Mouse (Mus musculus) forebrain, embryonic 11.5 days (tissue): ENCODE measurements around the gene Sdhc. TPM values are rescaled to one million over a fixed set of nuclear protein-coding genes. Genes with fewer than 3 reads are reported as not detected.
"Not testable (repeated sequence)": the region's sequence is repeated elsewhere in the genome, so short reads cannot be mapped to it uniquely, and the experiment has no call there.

ENCODE experiments used
- ATAC-seq: fragments of 200-750 bp; cut with Nextera tagmentation; replicated peaks from 2 replicates; pipeline ENCODE4 v1.8.0; 2017; ENCODE audit warnings: moderate TSS enrichment; ENCODE audit not compliant: low FRiP score
- DNase-seq: peaks from one replicate; pipeline ENCODE4 v3.0.0-alpha.2; 2017; ENCODE audit warnings: low spot score
- H3K27ac ChIP-seq: fragments of 300-500 bp; sonication (generic); 2 replicates; pipeline ENCODE4 v1.5.1; 2014; ENCODE audit warnings: low read depth, low read length
- H3K27me3 ChIP-seq: fragments of 300-500 bp; sonication (generic); 2 replicates; pipeline ENCODE4 v1.6.1; 2014; ENCODE audit warnings: mild to moderate bottlenecking, low read length, mixed read lengths; ENCODE audit not compliant: control insufficient read depth, insufficient read depth
- H3K36me3 ChIP-seq: fragments of 300-500 bp; sonication (generic); 2 replicates; pipeline ENCODE4 v1.6.1; 2014; ENCODE audit warnings: mild to moderate bottlenecking, low read length, moderate library complexity, mixed read lengths; ENCODE audit not compliant: control insufficient read depth, insufficient read depth
- H3K4me1 ChIP-seq: fragments of 300-500 bp; sonication (generic); replicated peaks from 2 replicates; pipeline ENCODE4 v1.6.1; 2014; ENCODE audit warnings: low read length, mixed read lengths; ENCODE audit not compliant: control insufficient read depth, insufficient read depth
- H3K4me2 ChIP-seq: fragments of 300-500 bp; sonication (generic); 2 replicates; pipeline ENCODE4 v1.6.1; 2014; ENCODE audit warnings: low read depth, mild to moderate bottlenecking, low read length, moderate library complexity, mixed read lengths; ENCODE audit not compliant: severe bottlenecking
- H3K4me3 ChIP-seq: fragments of 300-500 bp; sonication (generic); 2 replicates; pipeline ENCODE4 v1.5.1; 2014; ENCODE audit warnings: low read depth, low read length
- H3K9ac ChIP-seq: fragments of 300-500 bp; sonication (generic); 2 replicates; pipeline ENCODE4 v1.6.1; 2014; ENCODE audit warnings: low read length
- H3K9me3 ChIP-seq: fragments of 300-500 bp; sonication (generic); 2 replicates; pipeline ENCODE4 v1.6.1; 2016; ENCODE audit warnings: low read length, mixed read lengths; ENCODE audit not compliant: control insufficient read depth
- WGBS: fragments of 180-500 bp; shearing (Covaris S2); extraction: QIAGEN DNeasy Blood & Tissue Kit; methylation state at CpG from one replicate; pipeline ENCODE4 v1.1.7; 2014; 5-methylcytosine and 5-hydroxymethylcytosine counted together
- microRNA-seq: library from miRNA; unstranded; fragments of <30 nt; microRNA quantifications from one replicate; pipeline ENCODE4, GENCODE M21; 2016; ENCODE audit not compliant: insufficient number of aligned reads
- polyA plus RNA-seq: library from polyadenylated mRNA; unstranded; fragments of >200 nt; fragmentation: Nextera tagmentation; extraction: Ambion mirVana; gene quantifications from 2 replicates; pipeline ENCODE4 v1.2.1, GENCODE M21; 2014

Gene Sdhc
- polyA plus RNA-seq, 1 experiment from 2014 or later: 272 TPM

DNA sequence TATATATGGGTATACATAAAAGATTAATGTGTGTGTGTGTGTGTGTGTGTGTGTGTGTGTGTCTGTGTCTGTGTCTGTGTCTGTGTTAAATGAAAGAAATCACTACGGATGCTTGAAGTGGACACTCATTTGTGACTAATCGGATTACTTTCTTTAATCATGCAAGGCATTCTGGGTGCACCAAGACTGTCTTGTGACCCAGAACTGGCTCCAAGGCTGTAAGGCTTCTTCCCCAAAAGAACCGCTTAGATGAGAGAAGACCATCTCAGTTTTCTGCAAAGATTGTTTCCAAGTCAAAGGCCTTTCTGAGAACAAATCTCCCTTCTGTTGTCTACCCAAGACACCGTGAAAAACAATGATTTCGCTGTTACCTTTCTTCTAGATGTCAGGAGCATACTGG lies 73.2 kb downstream of the Sdhc start:
- 42% methylated on average over 5 of the region's 5 CpGs for WGBS
- not testable (repeated sequence) for H3K9ac ChIP-seq, H3K4me1 ChIP-seq, H3K36me3 ChIP-seq, H3K27ac ChIP-seq, ATAC-seq, H3K9me3 ChIP-seq, H3K4me2 ChIP-seq, DNase-seq, H3K4me3 ChIP-seq
- H3K27me3 ChIP-seq: peaks cover 21% of the 10 kb centered on the region

Small RNA genes lying within 50 kb of the gene (microRNA-seq; reads per million reads assigned to microRNA genes)
- not detected for gene Gm27844

Other genes with a start within 250 kb of the Sdhc start
- not detected in 2 replicates for gene Fcrlb, start 237.7 kb downstream of the Sdhc start, polyA plus RNA-seq
- gene Fcrla, start 223.0 kb downstream of the Sdhc start, polyA plus RNA-seq: not detected in 2 replicates
- 0.31 TPM in 1 of 2 replicates, not detected in the other for gene Fcgr2b, start 174.1 kb downstream of the Sdhc start, polyA plus RNA-seq
- 0.21 and 0.35 TPM in 2 replicates for gene Fcgr4, start 131.7 kb downstream of the Sdhc start, polyA plus RNA-seq
- 4.3 TPM in 2 replicates for gene Fcgr3, start 85.7 kb downstream of the Sdhc start, polyA plus RNA-seq
- gene Cfap126, start 36.7 kb downstream of the Sdhc start, polyA plus RNA-seq: 1.5 and 2.9 TPM in 2 replicates
- 0.13 TPM in 1 of 2 replicates, not detected in the other for gene Mpz, start 108 bp upstream of the Sdhc start, polyA plus RNA-seq
- 7.3 and 8.2 TPM in 2 replicates for gene Pcp4l1, start 45.7 kb upstream of the Sdhc start, polyA plus RNA-seq
- gene Nr1i3, start 63.4 kb upstream of the Sdhc start, polyA plus RNA-seq: 0.17 and 0.23 TPM in 2 replicates
- 31.6 and 39.2 TPM in 2 replicates for gene Tomm40l, start 71.9 kb upstream of the Sdhc start, polyA plus RNA-seq
- 1.6 and 1.9 TPM in 2 replicates for gene Apoa2, start 74.5 kb upstream of the Sdhc start, polyA plus RNA-seq
- 18.4 and 18.6 TPM in 2 replicates for gene Fcer1g, start 83.8 kb upstream of the Sdhc start, polyA plus RNA-seq
- gene Adamts4, start 99.8 kb upstream of the Sdhc start, polyA plus RNA-seq: 6.6 and 7.1 TPM in 2 replicates
- gene Ndufs2, start 100.8 kb upstream of the Sdhc start, polyA plus RNA-seq: 257 and 264 TPM in 2 replicates
- 72.3 and 75.5 TPM in 2 replicates for gene B4galt3, start 119.7 kb upstream of the Sdhc start, polyA plus RNA-seq
- 66.3 and 67.6 TPM in 2 replicates for gene Ppox, start 130.6 kb upstream of the Sdhc start, polyA plus RNA-seq
- gene Usp21, start 137.4 kb upstream of the Sdhc start, polyA plus RNA-seq: 110 and 114 TPM in 2 replicates
- 92.4 and 97.5 TPM in 2 replicates for gene Ufc1, start 144.4 kb upstream of the Sdhc start, polyA plus RNA-seq
- 46.5 and 46.7 TPM in 2 replicates for gene Dedd, start 178.5 kb upstream of the Sdhc start, polyA plus RNA-seq
- 31.7 and 35.6 TPM in 2 replicates for gene Nit1, start 195.0 kb upstream of the Sdhc start, polyA plus RNA-seq
- 58.4 and 65.7 TPM in 2 replicates for gene Pfdn2, start 195.1 kb upstream of the Sdhc start, polyA plus RNA-seq
- gene Klhdc9, start 210.2 kb upstream of the Sdhc start, polyA plus RNA-seq: 1.7 and 2.3 TPM in 2 replicates
- 0.90 and 1.2 TPM in 2 replicates for gene Nectin4, start 219.5 kb upstream of the Sdhc start, polyA plus RNA-seq
- 0.49 and 0.53 TPM in 2 replicates for gene Arhgap30, start 238.4 kb upstream of the Sdhc start, polyA plus RNA-seq